Mouse (Mus musculus): ENCODE results near the gene Ctsk. TPM values are rescaled to one million over a fixed set of nuclear protein-coding genes. Genes with fewer than 3 reads are reported as not detected.

Gene Ctsk
- total and polyA plus RNA-seq, 3 experiments = 0.20 TPM; not detected in 2

GRCm38 (mm10) chr3:95490238-95490637 lies 8.8 kb upstream of the Ctsk start:
- H3K9me3 ChIP-seq (replicated peaks; ENCODE audit: low read length) = no peaks in the 10 kb centered on the region
- H3K9ac ChIP-seq (ENCODE audit: insufficient read depth, low read depth) = no peak overlapping the region
- TF ChIP-seq RAD21 (IDR thresholded peaks at IDR 0.05; ENCODE audit: low read depth, low read length) = no peak
- TF ChIP-seq MEF2A (IDR thresholded peaks at IDR 0.05; ENCODE audit: borderline replicate concordance, low read depth, low read length) = no peak
- no peak for TF ChIP-seq SIN3A (IDR thresholded peaks at IDR 0.05; ENCODE audit: low read length)
- no peak for TF ChIP-seq ZMIZ1 (IDR thresholded peaks at IDR 0.05; ENCODE audit: low read depth, low read length)
- no peak for TF ChIP-seq USF2 (conservative IDR thresholded peaks at IDR 0.05; ENCODE audit: low read depth, low read length)
- no peak for TF ChIP-seq MXI1 (IDR thresholded peaks at IDR 0.05; ENCODE audit: low read depth, low read length)
- no peak for TF ChIP-seq PAX5 (IDR thresholded peaks at IDR 0.05; ENCODE audit: low read length)
- no peak for TF ChIP-seq CHD2 (IDR thresholded peaks at IDR 0.05; ENCODE audit: low read length)
- TF ChIP-seq IRF4 (IDR thresholded peaks at IDR 0.05; ENCODE audit: low read depth, low read length) = peak; percentile 90
- no peak for TF ChIP-seq ETS1 (conservative IDR thresholded peaks at IDR 0.05; ENCODE audit: low read depth, low read length)
- TF ChIP-seq MAFK (IDR thresholded peaks at IDR 0.05; ENCODE audit: insufficient replicate concordance, low read length) = 0 out of 2 replicates have a peak, but pooled peaks have one; percentile 36
- TF ChIP-seq JUN (IDR thresholded peaks at IDR 0.05; ENCODE audit: insufficient read depth, low read depth, low read length) = 0 out of 2 replicates have a peak, but pooled peaks have one; percentile 8
- no peak for TF ChIP-seq NELFE (IDR thresholded peaks at IDR 0.05; ENCODE audit: low read depth, low read length)
- no peak for TF ChIP-seq POLR2AphosphoS2 (IDR thresholded peaks at IDR 0.05; ENCODE audit: low read depth, low read length)
- peak; percentile 58 for TF ChIP-seq JUND (conservative IDR thresholded peaks at IDR 0.05; ENCODE audit: low read depth, low read length)
- peak; percentile 47; the same call in 1 of the 2 replicates for TF ChIP-seq EP300 (IDR thresholded peaks at IDR 0.05; ENCODE audit: low read length)
- no peak for TF ChIP-seq RCOR1 (conservative IDR thresholded peaks at IDR 0.05; ENCODE audit: low read depth, low read length)
- H3K4me3 ChIP-seq (replicated peaks in 1 of 3; ENCODE audit: low read depth in 2 of 3, low read length in 2 of 3, poor library complexity in 1 of 3) = no peak overlapping the region
- dilution Hi-C loops (cut with MboI; ENCODE audit: extremely low pct_ligation_motif_present, extremely low pct_unique_long_range_greater_than_20kb, low sequenced_read_pairs) (no loop called here), in situ Hi-C loops (cut with MboI; ENCODE audit: low pct_ligation_motif_present, low pct_unique_long_range_greater_than_20kb, low sequenced_read_pairs) (no loop called here)
- no peaks in the 10 kb centered on the region for H3K27me3 ChIP-seq (replicated peaks)
- H3K4me1 ChIP-seq (ENCODE audit: control insufficient read depth in 1 of 2, insufficient read depth in 2 of 2) = peaks cover 5 to 7% of the 10 kb centered on the region in 2 experiments; a peak in 3 of 4 replicates
- H3K4me2 ChIP-seq (ENCODE audit: insufficient read depth, low read depth, poor library complexity, severe bottlenecking) = no peak overlapping the region
- H3K79me2 ChIP-seq (replicated peaks; ENCODE audit: control insufficient read depth, extremely low read depth, insufficient read depth, poor library complexity, severe bottlenecking) = no peaks in the 10 kb centered on the region
- H3K36me3 ChIP-seq (replicated peaks in 1 of 2; ENCODE audit: control insufficient read depth in 1 of 2, insufficient read depth in 1 of 2, low read length in 1 of 2) = peaks cover 38 to 81% of the 10 kb centered on the region in 2 experiments
- peak; percentile 5 for DNase-seq (ENCODE audit: extremely low read depth)
- H3K27ac ChIP-seq (ENCODE audit: insufficient read depth, low read depth) = no peak overlapping the region

GRCm38 (mm10) chr3:95494342-95494741 lies 4.7 kb upstream of the Ctsk start:
- no peaks in the 10 kb centered on the region for H3K9me3 ChIP-seq (replicated peaks; ENCODE audit: low read length)
- dilution Hi-C loops (cut with MboI; ENCODE audit: extremely low pct_ligation_motif_present, extremely low pct_unique_long_range_greater_than_20kb, low sequenced_read_pairs) (no loop called here), in situ Hi-C loops (cut with MboI; ENCODE audit: low pct_ligation_motif_present, low pct_unique_long_range_greater_than_20kb, low sequenced_read_pairs) (no loop called here)
- peaks cover 5 to 7% of the 10 kb centered on the region in 2 experiments; a peak in 3 of 4 replicates for H3K4me1 ChIP-seq (ENCODE audit: control insufficient read depth in 1 of 2, insufficient read depth in 2 of 2)
- no peak for TF ChIP-seq HCFC1 (IDR thresholded peaks at IDR 0.05; ENCODE audit: low read depth, low read length)
- no peak for TF ChIP-seq MXI1 (IDR thresholded peaks at IDR 0.05; ENCODE audit: low read depth, low read length)
- TF ChIP-seq E2F4 (IDR thresholded peaks at IDR 0.05; ENCODE audit: insufficient replicate concordance, low read depth, low read length) = no peak
- peak; percentile 67 for TF ChIP-seq SMC3 (IDR thresholded peaks at IDR 0.05; ENCODE audit: low read depth, low read length)
- TF ChIP-seq RAD21 (IDR thresholded peaks at IDR 0.05; ENCODE audit: low read depth, low read length) = peak; percentile 57
- no peak for TF ChIP-seq JUN (IDR thresholded peaks at IDR 0.05; ENCODE audit: insufficient read depth, low read depth, low read length)
- no peak for TF ChIP-seq MEF2A (IDR thresholded peaks at IDR 0.05; ENCODE audit: borderline replicate concordance, low read depth, low read length)
- TF ChIP-seq ZKSCAN1 (IDR thresholded peaks at IDR 0.05; ENCODE audit: borderline replicate concordance, low read depth, low read length) = no peak
- TF ChIP-seq USF2 (conservative IDR thresholded peaks at IDR 0.05; ENCODE audit: low read depth, low read length) = no peak
- TF ChIP-seq ETS1 (conservative IDR thresholded peaks at IDR 0.05; ENCODE audit: low read depth, low read length) = no peak
- TF ChIP-seq NELFE (IDR thresholded peaks at IDR 0.05; ENCODE audit: low read depth, low read length) = no peak
- TF ChIP-seq ZC3H11A (IDR thresholded peaks at IDR 0.05; ENCODE audit: low read depth, low read length) = no peak
- no peak for TF ChIP-seq ZNF384 (IDR thresholded peaks at IDR 0.05; ENCODE audit: low read depth, low read length)
- no peak for TF ChIP-seq MAX (IDR thresholded peaks at IDR 0.05; ENCODE audit: low read length)
- peak; percentile 39 to 72; a peak in 2 of 4 replicates for TF ChIP-seq CTCF (conservative IDR thresholded peaks at IDR 0.05 in 1 of 2, IDR thresholded peaks at IDR 0.05 in 1 of 2; ENCODE audit: low read depth in 2 of 2, low read length in 2 of 2)
- peaks cover 36 to 72% of the 10 kb centered on the region in 2 experiments for H3K36me3 ChIP-seq (replicated peaks in 1 of 2; ENCODE audit: control insufficient read depth in 1 of 2, insufficient read depth in 1 of 2, low read length in 1 of 2)
- H3K4me3 ChIP-seq (replicated peaks in 1 of 3; ENCODE audit: low read depth in 2 of 3, low read length in 2 of 3, poor library complexity in 1 of 3) = no peak overlapping the region
- no peak overlapping the region for H3K4me2 ChIP-seq (ENCODE audit: insufficient read depth, low read depth, poor library complexity, severe bottlenecking)
- H3K27me3 ChIP-seq (replicated peaks) = no peaks in the 10 kb centered on the region
- H3K79me2 ChIP-seq (replicated peaks; ENCODE audit: control insufficient read depth, extremely low read depth, insufficient read depth, poor library complexity, severe bottlenecking) = no peaks in the 10 kb centered on the region
- H3K9ac ChIP-seq (ENCODE audit: insufficient read depth, low read depth) = no peak overlapping the region
- DNase-seq (ENCODE audit: extremely low read depth) = peak; percentile 46
- no peak overlapping the region for H3K27ac ChIP-seq (ENCODE audit: insufficient read depth, low read depth)

All from CH12.LX (cell line).